8 mouse cellular contexts compared by ENCODE assay signal in genomic region chr19:55251383-55252124, GRCm38 (mm10). TPM values are rescaled to one million over a fixed set of nuclear protein-coding genes. Genes with fewer than 3 reads are reported as not detected.
DNase-seq lines count a peak whose midpoint lies in the region; ATAC-seq lines count a peak whose summit lies in the region.

TSS of gene Acsl5 (plus strand) at chr19:55251938.

- H3K4me3 ChIP-seq in lung, embryonic 15.5 days, result no peak within 1 kb of the TSS
- H3K4me3 ChIP-seq in embryonic facial prominence, embryonic 11.5 days (ENCODE audit: low read depth, low read length), result no peak within 1 kb of the TSS
- no peak within 1 kb of the TSS for H3K4me3 ChIP-seq in hindbrain, embryonic 10.5 days

- H3K4me2 ChIP-seq in lung, embryonic 15.5 days, result no peak within 1 kb of the TSS
- H3K4me2 ChIP-seq in embryonic facial prominence, embryonic 11.5 days (ENCODE audit: low read depth, low read length), result no peak within 1 kb of the TSS

- no peaks in the 10 kb centered on the region for H3K9me3 ChIP-seq in lung, embryonic 15.5 days
- H3K9me3 ChIP-seq in embryonic facial prominence, embryonic 11.5 days (replicated peaks; ENCODE audit: control insufficient read depth, low read length), result no peaks in the 10 kb centered on the region
- no peaks in the 10 kb centered on the region for H3K9me3 ChIP-seq in hindbrain, embryonic 10.5 days

- no peaks in the 10 kb centered on the region for H3K27me3 ChIP-seq in lung, embryonic 15.5 days
- no peaks in the 10 kb centered on the region for H3K27me3 ChIP-seq in embryonic facial prominence, embryonic 11.5 days (ENCODE audit: control insufficient read depth, insufficient read depth, low read length)
- H3K27me3 ChIP-seq in hindbrain, embryonic 10.5 days (ENCODE audit: insufficient read depth, poor library complexity, severe bottlenecking), result no peaks in the 10 kb centered on the region; the same call in 1 of the 2 replicates

- H3K27ac ChIP-seq in lung, embryonic 15.5 days, result peak within 1 kb of the TSS; percentile 20; the same call in 1 of the 2 replicates
- no peak within 1 kb of the TSS for H3K27ac ChIP-seq in embryonic facial prominence, embryonic 11.5 days (replicated peaks; ENCODE audit: low read depth, low read length)
- H3K27ac ChIP-seq in hindbrain, embryonic 10.5 days, result no peak within 1 kb of the TSS

- no peak within 1 kb of the TSS for H3K9ac ChIP-seq in lung, embryonic 15.5 days
- H3K9ac ChIP-seq in embryonic facial prominence, embryonic 11.5 days (replicated peaks; ENCODE audit: low read length), result no peak within 1 kb of the TSS

- peaks cover 21% of the 10 kb centered on the region for H3K4me1 ChIP-seq in lung, embryonic 15.5 days
- H3K4me1 ChIP-seq in embryonic facial prominence, embryonic 11.5 days (ENCODE audit: control insufficient read depth, insufficient read depth, low read length), result no peaks in the 10 kb centered on the region; the same call in 1 of the 2 replicates
- H3K4me1 ChIP-seq in hindbrain, embryonic 10.5 days (replicated peaks), result peaks cover 25% of the 10 kb centered on the region

- DNase-seq in lung, postnatal 14 days, result no peak
- no peak for DNase-seq in embryonic facial prominence, embryonic 11.5 days (ENCODE audit: low spot score)
- no peak for DNase-seq in hindbrain, embryonic 10.5 days (ENCODE audit: low spot score)
- DNase-seq in left cerebral cortex, postnatal 4 days, result no peak
- no peak for DNase-seq in right cerebral cortex, adult 18-20 months
- no peak for DNase-seq in ovary, postnatal 10 days (ENCODE audit: low spot score)

- H3K36me3 ChIP-seq in lung, embryonic 15.5 days, result no peaks in the 10 kb centered on the region
- no peaks in the 10 kb centered on the region for H3K36me3 ChIP-seq in embryonic facial prominence, embryonic 11.5 days (replicated peaks; ENCODE audit: control insufficient read depth, insufficient read depth, low read depth, low read length)
- no peaks in the 10 kb centered on the region for H3K36me3 ChIP-seq in hindbrain, embryonic 10.5 days

- ATAC-seq in lung, embryonic 15.5 days (ENCODE audit: borderline replicate concordance, extremely low read depth, low FRiP score, low TSS enrichment), result no peak
- no peak for ATAC-seq in embryonic facial prominence, embryonic 11.5 days (replicated peaks; ENCODE audit: insufficient number of reproducible peaks, low FRiP score, low TSS enrichment, low read depth)
- ATAC-seq in neutrophil, adult 5-6 weeks (ENCODE audit: extremely low read depth, insufficient number of reproducible peaks, low FRiP score, poor library complexity, severe bottlenecking), result no peak

- intact Hi-C loops in left cerebral cortex, postnatal 4 days (cut with DNase I), result no loop called here

- WGBS in lung, embryonic 15.5 days, result 86% methylated on average over 9 of the region's 9 CpGs
- WGBS in embryonic facial prominence, embryonic 11.5 days, result 95% methylated on average over 9 of the region's 9 CpGs
- 94% methylated on average over 9 of the region's 9 CpGs for WGBS in hindbrain, embryonic 10.5 days

RNA-seq across cellular contexts. Expression of gene Acsl5, which starts in this region (rescaled TPM):
- 81.8 and 83.7 TPM in 2 replicates for polyA plus RNA-seq in lung, embryonic 15.5 days (2015; fragmentation: Nextera tagmentation; extraction: Ambion mirVana)
- 30.0 and 30.6 TPM in 2 replicates for polyA plus RNA-seq in embryonic facial prominence, embryonic 11.5 days (2014; fragmentation: Nextera tagmentation; extraction: Ambion mirVana)
- polyA plus RNA-seq in hindbrain, embryonic 10.5 days (2016; fragmentation: Nextera tagmentation; extraction: Ambion mirVana), result 20.5 and 24.0 TPM in 2 replicates
- total RNA-seq in left cerebral cortex, postnatal 4 days (2021), result 10 to 100 TPM; 25.2 to 27.3 TPM
- total RNA-seq in neutrophil, adult 5-6 weeks (2017), result 92.0 and 131 TPM in 2 replicates
